Mouse (Mus musculus) kidney, postnatal 10 days (tissue): ENCODE results near the gene Hsph1.
A peak's percentile ranks its signal among the peaks of the same experiment; 100 is the strongest.

ENCODE experiments used
- DNase-seq: peaks from one replicate; pipeline ENCODE4 v3.0.0; 2021; ENCODE audit warnings: mixed read lengths

The Hsph1 gene

DNA sequence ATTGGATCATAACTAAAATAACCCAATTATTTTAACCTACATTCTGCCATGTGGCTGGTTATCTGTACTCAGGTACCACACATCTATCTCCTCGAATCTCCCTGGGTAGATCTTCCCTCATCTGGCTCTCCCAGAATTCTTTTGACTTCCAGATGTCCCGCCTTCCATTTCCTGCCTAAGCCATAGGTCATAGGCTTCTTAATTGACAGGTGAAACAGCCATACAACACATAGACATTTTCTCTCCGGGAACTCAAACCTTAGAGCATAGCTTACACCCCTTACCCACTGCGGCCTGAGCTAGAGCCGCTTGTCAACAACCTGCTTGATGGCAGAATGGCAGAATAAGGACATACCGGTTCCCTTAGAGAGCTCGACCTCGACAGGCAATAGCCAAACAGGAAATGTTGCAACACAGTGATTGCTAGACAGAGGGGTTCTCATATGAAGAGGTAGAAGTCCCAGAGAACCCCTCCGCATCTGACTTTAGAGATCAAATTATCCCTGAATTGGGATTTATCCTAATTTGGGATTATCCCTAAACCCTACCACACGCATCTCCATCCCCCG, 48.8 kb downstream of the Hsph1 start:
- no peak for DNase-seq

DNA sequence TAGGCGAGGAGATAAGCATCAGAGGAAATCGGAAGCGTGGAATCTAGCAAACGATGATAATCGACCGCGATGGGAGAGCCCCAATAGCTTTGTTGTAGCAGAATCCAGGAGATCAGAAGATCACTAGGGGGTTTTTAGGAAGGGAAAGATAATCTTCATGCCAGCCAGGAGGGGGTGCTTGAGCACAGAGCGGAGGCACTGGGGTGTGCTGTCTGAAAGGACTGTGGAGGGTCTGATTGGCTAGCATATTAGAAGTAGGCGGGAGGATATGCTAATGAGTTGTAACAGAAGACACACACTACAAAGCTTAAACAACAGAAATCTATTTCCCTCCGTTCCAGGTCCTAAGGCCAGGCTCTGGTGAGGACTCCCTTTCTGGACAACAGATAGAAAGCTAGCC, 50.3 kb downstream of the Hsph1 start:
- DNase-seq = peak; percentile 40

DNA sequence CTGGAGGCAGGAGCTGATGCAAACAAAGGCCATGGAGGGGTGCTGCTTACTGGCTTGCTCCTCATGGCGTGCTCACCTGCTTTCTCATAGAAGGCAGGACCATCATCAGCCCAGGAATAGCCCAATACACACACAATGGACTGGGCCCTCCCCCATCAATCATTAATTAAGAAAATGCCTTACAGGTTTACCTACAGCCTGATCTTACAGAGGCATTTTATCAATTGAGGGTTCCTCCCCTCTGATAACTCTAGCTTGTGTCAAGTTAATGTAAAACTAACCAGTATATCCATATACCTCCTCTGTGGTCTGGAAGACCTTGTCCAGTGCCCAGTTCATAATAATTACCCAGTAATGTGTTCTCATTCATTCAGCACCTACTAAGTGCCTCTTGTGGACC, 50.9 kb downstream of the Hsph1 start:
- DNase-seq = no peak

DNA sequence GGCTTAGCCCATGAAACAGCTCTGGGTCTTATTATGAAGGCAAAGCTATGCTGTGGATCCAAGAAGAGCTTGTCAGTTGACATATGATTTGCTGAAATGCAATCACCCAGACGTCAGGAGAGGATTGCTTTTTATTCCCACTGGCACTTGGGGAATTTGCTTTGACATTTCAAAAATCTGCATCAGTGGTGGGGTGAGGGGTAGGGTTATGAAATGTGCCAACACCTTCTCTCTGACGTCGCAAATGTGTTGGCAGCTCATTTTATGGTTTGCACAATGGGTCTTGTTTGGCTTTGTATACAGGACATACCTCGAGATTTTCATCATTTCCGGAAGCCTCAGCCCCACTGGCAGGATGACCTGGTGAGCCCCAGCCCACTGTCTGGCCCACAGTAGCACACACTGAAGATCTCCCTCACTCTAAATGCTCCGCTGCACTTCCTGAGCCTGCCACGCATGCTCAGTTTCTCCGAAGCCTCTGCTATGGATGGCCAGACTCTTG, 52.0 kb downstream of the Hsph1 start:
- DNase-seq = peak; percentile 35

DNA sequence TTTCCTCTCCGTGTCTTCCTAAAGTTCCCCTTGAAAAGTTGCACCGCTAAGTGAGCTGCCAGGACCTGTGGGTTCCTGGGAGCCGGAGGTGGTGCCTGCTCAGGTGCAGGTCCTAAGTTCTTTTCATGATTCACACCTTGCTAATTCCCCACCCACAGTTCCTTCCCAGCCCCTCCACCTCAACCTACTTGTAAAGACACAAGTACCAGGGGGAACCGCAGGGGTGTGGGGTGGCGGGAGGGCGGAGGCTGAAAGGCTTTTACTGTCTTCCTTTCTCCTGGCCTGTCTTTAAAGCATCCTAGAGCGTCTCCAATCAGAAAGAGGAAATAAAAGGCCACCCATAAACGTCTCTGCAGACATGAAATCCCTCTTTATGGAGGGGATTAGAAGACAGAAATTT, 52.7 kb downstream of the Hsph1 start:
- no peak for DNase-seq

DNA sequence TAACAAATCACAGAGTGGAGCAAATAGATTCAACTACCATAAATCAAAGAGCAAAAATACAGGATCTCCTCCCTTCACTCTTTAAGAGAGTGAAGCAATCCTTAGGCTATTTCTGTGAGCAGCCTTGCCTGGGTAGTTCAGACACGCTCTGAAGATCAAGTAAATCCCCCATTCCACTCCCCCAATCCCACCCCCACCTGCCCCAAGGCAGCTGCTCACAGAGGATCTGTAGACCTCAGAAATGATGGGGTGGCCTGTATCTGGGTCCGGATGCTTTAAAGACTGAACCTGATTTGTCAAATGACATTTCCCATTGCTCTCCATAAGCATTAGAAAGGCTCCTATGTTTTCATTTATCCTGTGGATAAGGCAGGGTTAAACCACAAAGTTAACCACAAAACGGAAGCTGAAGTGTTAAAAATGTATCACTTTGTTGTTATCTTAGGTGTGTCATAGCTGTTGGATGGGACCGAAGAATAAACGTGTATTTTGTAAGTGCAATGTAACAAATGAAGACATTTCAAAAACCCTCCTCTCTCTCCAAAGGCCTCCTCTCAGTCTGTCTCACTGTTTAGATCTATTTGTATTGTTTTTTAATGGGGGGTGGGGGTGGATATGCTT, 53.4 kb downstream of the Hsph1 start:
- no peak for DNase-seq

DNA sequence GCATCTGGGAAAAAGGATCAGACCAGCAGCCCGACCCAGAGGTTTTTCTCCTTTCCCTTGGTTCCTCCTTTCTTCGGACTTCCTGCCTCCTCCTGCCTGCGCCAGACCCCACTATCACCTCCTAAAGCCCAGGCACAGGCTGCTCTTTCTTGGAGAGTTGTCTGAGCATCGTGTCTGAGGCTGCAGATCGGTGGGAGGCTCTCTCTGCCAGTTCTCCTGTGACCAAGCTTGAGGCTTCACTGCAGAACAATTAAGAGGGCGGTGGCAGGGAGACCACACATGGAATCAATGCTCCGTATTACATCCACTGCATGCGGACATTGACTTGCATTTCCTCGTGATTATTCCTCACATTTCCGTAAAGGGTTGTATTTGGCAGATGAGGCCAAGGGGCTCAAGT, 58.7 kb downstream of the Hsph1 start:
- DNase-seq = no peak

DNA sequence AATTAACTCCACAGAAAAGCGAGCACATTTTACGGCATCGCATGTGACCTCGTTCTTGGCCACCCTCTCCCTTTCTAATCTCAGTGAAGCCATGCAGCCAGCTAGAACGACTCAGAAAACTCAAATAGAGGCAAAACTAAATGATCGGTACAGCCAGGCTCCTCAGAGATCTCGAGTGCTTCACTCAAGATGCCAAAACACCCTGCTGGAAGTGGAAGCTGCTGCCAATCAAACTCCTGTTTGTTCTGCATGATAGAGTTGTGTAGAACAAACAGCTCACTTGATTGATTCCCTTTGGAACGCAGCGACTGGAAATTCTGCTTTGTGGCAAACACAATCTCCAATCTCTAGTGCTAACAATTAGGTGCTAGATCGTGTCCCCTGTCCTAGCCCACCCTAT, 59.2 kb downstream of the Hsph1 start:
- no peak for DNase-seq

DNA sequence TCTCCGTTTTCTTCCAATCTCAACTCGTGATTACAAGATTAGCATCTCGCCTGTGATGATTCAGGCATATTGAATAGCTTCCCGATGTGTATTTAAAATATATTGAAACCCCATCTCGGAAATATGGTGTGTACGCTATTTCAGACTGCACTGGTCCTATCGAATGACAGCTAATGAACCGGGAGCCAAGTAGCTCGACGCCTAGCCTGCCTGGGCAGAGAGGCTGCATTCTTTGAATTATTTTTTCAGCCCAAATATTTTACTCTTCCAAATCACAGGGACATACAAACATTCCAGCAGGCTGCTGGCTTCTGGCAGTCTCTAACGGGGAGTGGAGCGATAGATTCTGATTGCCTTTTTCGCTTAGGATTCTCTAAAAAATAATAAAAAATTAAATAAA, 67.2 kb downstream of the Hsph1 start:
- DNase-seq = no peak

DNA sequence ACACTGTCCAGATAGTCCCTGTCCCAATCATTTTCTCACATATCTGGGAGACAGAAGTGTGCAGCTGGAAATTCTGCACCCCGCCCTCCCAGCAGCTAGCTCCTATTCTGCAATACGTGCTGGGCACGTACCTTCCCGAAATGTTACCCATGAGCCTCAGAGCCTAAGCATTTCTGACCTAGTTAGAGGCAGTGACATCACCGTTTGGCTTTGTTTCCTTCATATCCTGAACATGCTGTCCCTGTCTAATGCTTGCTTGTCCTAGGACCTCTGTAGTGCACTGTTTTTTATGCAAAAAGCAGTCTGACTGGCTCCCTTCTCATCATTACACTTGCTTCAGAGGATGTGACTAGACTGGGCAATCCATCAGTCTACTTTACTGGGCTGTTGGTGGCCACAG, 69.2 kb downstream of the Hsph1 start:
- no peak for DNase-seq

DNA sequence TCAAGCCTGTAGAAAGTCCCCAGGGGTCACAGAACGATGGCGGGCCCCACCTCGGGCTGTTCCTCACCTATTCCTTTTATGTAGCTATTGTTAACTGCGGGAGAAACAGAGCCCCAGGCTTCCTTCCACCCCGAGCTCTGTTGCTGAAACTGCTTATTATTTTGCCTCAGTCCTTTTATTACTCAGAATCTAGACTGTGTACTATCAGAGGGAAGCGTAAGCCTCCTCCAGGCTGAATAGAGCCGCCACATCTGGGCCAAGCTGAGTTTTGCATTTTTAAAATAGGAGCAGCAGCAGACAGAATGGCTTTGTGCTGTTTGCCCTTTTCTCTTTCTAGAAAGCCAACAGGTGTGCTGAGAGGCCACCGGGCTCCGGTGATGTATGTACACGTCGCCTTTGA, 70.2 kb downstream of the Hsph1 start:
- DNase-seq = no peak
